Mouse (Mus musculus): ENCODE measurements around the gene Larp1.

Larp1 gene

GRCm38 (mm10) chr11:58009051-58009515 is at the start of gene Larp1:
Gene Larp1 (plus strand): TSS chr11:58009064.
- DNase-seq (ENCODE audit: low spot score in 2 of 2): no peak

- DNase-seq (ENCODE audit: low spot score in 2 of 2): no peak
Observed at GRCm38 (mm10) chr11:57959924-57960323, 48.9 kb upstream of the Larp1 start.

- DNase-seq (ENCODE audit: low spot score in 2 of 2): peak; percentile 84 to 88
Observed at GRCm38 (mm10) chr11:57962382-57963285, 46.2 kb upstream of the Larp1 start.

GRCm38 (mm10) chr11:57963291-57963870 is 45.5 kb upstream of the Larp1 start:
- no peak for DNase-seq (ENCODE audit: low spot score in 2 of 2)

DNA sequence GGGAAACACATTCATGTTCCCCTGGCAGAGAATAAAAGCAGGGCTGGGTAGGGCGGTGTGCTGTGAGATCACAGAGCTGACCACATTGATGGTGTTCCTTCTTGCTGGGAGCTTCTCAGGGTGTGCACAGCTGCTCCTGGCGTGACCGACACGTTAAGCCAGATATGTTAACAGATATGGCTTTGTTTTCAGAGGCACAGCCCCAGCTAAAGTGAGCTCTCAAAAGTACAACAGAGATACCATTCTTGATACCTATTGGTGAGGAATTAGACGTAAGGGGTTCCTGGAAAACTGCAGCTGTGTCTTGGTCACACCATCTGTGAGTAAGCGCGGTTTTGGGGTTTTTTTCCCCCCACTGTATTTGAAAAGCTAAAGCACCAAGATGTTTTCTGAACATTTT is 42.2 kb upstream of the Larp1 start:
- DNase-seq (ENCODE audit: low spot score in 2 of 2): no peak

DNA sequence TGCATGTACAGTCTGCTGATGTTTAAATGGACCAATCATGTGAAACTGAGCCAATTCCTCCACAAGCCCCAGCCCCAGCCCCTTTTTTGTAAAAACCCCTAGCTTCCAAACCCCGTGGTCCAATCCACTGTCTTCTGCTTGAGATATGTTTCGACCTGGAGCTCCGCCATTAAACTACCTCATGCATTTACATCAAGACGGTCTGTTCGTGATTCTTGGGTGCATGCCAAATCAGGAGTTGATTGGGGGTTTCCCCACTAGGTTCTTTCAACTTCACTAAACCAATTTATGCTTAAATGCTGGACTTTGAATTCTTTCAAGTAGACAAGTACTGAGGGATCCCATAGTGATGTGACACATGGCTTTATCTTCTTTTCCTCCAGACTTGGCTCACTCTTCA is 40.6 kb upstream of the Larp1 start:
- DNase-seq (ENCODE audit: low spot score in 2 of 2): no peak

DNA sequence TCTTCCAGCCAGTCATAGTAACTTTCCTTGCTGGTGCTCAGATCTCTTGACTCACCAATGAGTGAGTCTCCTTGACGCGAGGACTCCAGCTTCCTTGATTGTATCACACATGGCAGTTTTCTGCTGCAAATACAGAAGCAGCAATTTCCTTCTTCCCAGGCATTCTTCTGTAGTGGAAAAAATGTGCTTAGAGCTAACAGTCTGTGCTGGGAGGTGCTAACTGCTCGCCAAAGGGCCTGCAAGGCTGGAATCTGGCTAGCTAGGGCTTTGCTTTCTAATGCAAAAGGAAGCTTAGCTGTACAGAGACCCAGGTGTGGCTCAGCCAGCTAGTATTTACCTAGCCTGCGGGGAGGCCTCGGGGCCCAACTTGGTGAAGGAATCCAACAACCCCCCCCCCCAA is 38.3 kb upstream of the Larp1 start:
- DNase-seq (ENCODE audit: low spot score in 2 of 2): no peak

GRCm38 (mm10) chr11:57973001-57973912 is 35.6 kb upstream of the Larp1 start:
- no peak for DNase-seq (ENCODE audit: low spot score in 2 of 2)

DNA sequence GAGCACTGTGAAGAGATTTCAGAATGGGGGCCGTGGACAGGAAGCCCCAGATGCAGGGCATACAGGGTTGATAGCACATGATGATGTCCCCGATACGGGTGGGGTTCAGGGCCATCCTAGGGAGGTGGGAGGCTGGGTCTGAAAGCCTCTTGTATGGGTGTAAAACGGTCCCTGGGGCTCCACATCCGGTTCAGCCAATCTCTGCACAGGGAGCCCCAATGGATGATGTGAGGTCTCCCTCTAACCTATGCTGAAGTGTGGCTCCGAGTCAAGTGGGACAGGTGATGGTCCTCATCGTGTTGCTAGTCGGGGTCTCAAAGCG is 35.0 kb upstream of the Larp1 start:
- DNase-seq (ENCODE audit: low spot score in 2 of 2): no peak

- DNase-seq (ENCODE audit: low spot score in 2 of 2): no peak
Observed at GRCm38 (mm10) chr11:57975876-57976275, 33.0 kb upstream of the Larp1 start.

GRCm38 (mm10) chr11:57977681-57978080 is 31.2 kb upstream of the Larp1 start:
- no peak for DNase-seq (ENCODE audit: low spot score in 2 of 2)

DNA sequence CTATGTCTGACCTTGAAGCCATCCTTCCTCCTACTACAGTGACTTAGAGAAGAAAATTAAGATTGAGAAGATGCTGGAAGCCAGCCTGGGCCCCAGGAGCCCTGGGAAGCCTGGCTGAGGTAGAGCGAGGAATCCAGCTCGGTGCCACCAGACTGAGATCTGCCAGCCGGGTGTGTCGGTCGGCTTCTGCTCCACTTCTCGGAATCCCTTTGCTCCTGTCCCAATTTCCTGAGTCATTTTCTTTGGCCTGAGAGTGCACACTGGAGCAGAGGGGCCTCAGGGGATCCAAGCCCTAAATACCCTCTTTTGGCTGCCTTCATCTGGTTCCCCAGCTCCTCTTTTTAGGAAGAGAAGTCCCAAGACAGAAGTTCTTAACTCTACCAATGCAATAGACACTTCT is 29.2 kb upstream of the Larp1 start:
- DNase-seq (ENCODE audit: low spot score in 2 of 2): no peak

DNA sequence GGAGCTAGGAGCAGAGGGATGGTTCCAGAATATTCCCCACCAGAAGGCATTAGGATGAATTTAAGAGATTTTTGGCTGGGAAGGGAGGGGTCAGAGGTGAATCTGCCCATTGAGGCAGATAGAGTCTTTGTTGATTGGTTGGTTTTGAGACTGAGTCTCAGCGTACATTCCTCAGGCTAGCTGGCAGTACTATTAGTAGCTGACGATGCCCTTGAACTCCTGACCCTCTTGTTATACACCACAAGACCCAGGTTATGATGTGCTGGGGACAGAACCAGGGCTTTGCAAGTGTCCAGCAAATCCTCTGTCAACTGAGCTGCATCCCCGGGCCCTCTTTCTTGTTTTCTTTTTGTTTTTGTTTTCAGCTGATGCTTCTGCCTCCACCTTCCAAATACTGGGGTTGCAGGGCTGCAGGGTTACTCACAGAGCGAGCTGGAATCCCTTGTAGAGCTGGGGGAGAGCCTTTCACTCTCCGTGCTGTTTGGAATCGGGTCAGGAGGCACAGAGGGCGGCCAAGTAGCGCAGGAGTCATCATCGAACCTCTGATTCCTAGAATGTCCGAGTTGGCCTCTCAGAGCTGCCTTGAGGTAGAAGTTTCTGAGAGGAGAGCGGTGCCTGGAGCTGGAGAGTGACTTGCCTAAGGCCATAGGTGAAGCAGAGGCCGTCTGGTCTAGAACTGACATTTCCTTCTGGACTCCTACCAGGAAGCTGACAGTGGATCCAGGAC is 27.6 kb upstream of the Larp1 start:
- DNase-seq (ENCODE audit: low spot score in 2 of 2): no peak

- DNase-seq (ENCODE audit: low spot score in 2 of 2): peak in 1 of 2 experiments; percentile 8
Observed at GRCm38 (mm10) chr11:57983480-57984342, 25.2 kb upstream of the Larp1 start.

- no peak for DNase-seq (ENCODE audit: low spot score in 2 of 2)
Observed at GRCm38 (mm10) chr11:57984343-57984666, 24.6 kb upstream of the Larp1 start.

- no peak for DNase-seq (ENCODE audit: low spot score in 2 of 2)
Observed at GRCm38 (mm10) chr11:57985485-57985884, 23.4 kb upstream of the Larp1 start.

DNA sequence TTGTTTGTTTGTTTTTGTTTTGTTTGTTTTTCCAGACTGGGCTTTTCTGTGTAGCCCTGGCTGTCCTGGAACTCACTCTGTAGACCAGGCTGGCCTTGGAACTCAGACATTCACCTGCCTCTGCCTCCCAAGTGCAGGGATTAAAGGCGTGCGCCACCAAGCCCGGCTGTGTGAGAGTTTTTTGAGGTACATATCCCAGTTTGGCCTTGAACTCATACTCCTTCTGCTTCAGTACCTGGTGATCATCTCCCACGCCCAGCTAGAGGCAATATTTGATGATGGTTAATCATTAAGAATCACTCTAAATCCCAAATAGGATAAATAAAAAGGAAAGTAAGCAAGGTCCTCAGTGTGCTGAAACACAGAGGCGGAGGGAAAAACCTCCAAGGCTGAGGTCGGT is 22.8 kb upstream of the Larp1 start:
- no peak for DNase-seq (ENCODE audit: low spot score in 2 of 2)

DNA sequence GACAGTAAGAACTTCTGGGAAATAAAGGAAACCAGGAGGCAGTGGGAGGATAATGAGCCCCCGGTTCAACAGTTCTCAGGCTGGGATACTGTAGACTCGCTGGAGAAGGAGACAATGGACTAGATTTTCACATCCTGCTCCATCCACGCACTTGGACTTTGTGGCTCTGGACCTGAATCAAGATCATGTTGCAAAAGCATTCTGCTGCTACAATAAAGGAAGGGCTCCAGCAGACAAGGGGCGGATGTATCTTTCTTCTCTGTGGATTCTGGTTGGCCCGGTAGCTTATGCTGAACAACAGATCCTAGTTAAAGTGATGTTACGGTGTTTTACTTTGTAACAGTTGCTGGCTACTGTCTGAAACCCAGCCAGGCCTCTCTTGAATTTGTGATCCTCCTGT is 22.4 kb upstream of the Larp1 start:
- DNase-seq (ENCODE audit: low spot score in 2 of 2): no peak

DNA sequence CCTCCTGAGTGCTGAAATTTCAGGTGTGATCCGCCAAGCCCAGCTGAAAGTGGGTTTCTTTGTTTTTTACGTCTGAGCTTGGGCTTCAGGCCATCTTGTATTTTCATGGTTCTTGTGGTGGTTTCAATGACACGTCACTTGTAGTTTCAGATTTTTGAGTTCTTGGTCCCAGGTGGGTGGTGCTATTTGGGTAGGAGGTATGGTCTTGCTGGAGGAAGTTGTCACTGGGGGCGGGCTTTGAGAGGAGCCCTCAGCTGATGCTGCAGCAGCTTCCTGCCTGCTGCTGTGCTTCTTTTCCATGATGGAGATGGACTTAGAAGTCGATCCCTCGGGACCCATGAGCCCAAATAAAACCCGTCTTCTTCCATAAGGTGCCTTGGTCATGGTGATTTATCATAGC is 22.0 kb upstream of the Larp1 start:
- no peak for DNase-seq (ENCODE audit: low spot score in 2 of 2)

- no peak for DNase-seq (ENCODE audit: low spot score in 2 of 2)
Observed at GRCm38 (mm10) chr11:57998168-57998567, 10.7 kb upstream of the Larp1 start.

GRCm38 (mm10) chr11:57998872-57999271 is 10.0 kb upstream of the Larp1 start:
- no peak for DNase-seq (ENCODE audit: low spot score in 2 of 2)
